Mouse (Mus musculus) inflammation-experienced regulatory T-cells, adult 6 months (primary cell): ENCODE measurements around the gene Scgb3a1. TPM values are rescaled to one million over a fixed set of nuclear protein-coding genes. Genes with fewer than 3 reads are reported as not detected.

Experiments used
- polyA plus RNA-seq, 3 experiments: library from polyadenylated mRNA; unstranded; fragments of 100-300 nt; shearing (Covaris generic); gene quantifications; one replicate each; pipeline ENCODE4 v1.2.1; 2017

The Scgb3a1 gene
- polyA plus RNA-seq, 3 experiments from 2014 or later: not detected

Other genes with a start within 250 kb of the Scgb3a1 start
- not detected for gene Olfr1389, start 240.5 kb upstream of the Scgb3a1 start, polyA plus RNA-seq
- gene Olfr1388, start 227.0 kb upstream of the Scgb3a1 start, polyA plus RNA-seq: under 1 TPM in 1 of 3 experiments, not detected in 2; 0.15 TPM
- not detected for gene Olfr1387, start 208.3 kb upstream of the Scgb3a1 start, polyA plus RNA-seq
- not detected for gene Olfr1386, start 198.6 kb upstream of the Scgb3a1 start, polyA plus RNA-seq
- under 1 TPM in 2 of 3 experiments, not detected in 1; 0.10 to 0.35 TPM for gene Olfr1385, start 174.5 kb upstream of the Scgb3a1 start, polyA plus RNA-seq
- gene Olfr1384, start 156.9 kb upstream of the Scgb3a1 start, polyA plus RNA-seq: not detected
- not detected for gene Olfr1383, start 144.0 kb upstream of the Scgb3a1 start, polyA plus RNA-seq
- not detected for gene Olfr1382, start 135.4 kb upstream of the Scgb3a1 start, polyA plus RNA-seq
- not detected for gene Olfr1381, start 120.2 kb upstream of the Scgb3a1 start, polyA plus RNA-seq
- not detected for gene Olfr1380, start 106.7 kb upstream of the Scgb3a1 start, polyA plus RNA-seq
- not detected for gene Flt4, start 54.3 kb upstream of the Scgb3a1 start, polyA plus RNA-seq
- 10 to 100 TPM; 24.2 to 29.7 (median 26.8) TPM for gene Cnot6, start 49.1 kb downstream of the Scgb3a1 start, polyA plus RNA-seq
- 1 to 10 TPM in 2 of 3 experiments, under 1 TPM in 1; 0.28 to 3.0 (median 1.3) TPM for gene Gfpt2, start 130.6 kb downstream of the Scgb3a1 start, polyA plus RNA-seq
- 10 to 100 TPM; 15.9 to 20.5 (median 17.6) TPM for gene Mapk9, start 183.1 kb downstream of the Scgb3a1 start, polyA plus RNA-seq
- gene Rasgef1c, start 238.2 kb downstream of the Scgb3a1 start, polyA plus RNA-seq: under 1 TPM; 0.28 to 0.52 (median 0.45) TPM